Mouse (Mus musculus) c-Kit-positive CD71-positive TER-119-negative erythroid progenitor cells, embryonic 14.5 days (primary cell): ENCODE data around the gene Csmd2.

Experiments used
- DNase-seq: peaks from one replicate; pipeline ENCODE4 v3.0.0-alpha.2; 2013; ENCODE audit warnings: low read depth

The Csmd2 gene

DNA sequence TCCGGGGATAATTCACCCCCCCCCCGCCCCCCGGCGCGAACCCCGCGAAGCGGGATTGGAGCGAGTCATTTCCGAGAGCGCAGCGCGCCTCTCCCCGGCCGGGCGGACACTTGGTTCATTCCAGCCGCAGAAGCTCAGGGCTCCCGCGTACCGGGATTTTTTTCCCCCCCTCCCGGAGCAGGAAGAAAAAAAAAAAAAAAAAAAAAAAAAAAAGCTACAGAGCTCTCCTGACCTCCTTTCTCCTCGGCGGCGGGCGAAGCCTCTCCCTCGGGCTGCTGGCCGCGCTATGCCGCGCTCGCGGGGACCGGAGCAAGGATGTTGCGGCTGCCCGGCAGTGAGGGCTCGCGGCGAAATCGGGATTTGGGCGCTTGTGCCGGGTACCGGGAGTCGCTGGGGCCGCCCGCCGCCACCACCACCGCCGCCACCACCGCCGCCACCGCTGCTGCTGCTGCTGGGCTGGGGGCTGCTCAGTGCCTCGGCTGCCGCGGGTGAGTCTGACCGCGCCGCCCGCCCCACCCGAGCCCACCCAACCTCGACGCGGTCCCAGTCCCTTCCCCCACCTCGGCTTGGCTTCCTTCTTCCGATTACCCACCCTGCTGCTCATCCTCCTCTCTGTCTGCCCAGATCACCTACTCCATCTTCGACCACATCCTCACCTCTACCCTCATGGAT lies at the start of gene Csmd2:
TSS of gene Csmd2 (plus strand) at position 74 of the 672 bp plus-strand sequence.
- no peak for DNase-seq

DNA sequence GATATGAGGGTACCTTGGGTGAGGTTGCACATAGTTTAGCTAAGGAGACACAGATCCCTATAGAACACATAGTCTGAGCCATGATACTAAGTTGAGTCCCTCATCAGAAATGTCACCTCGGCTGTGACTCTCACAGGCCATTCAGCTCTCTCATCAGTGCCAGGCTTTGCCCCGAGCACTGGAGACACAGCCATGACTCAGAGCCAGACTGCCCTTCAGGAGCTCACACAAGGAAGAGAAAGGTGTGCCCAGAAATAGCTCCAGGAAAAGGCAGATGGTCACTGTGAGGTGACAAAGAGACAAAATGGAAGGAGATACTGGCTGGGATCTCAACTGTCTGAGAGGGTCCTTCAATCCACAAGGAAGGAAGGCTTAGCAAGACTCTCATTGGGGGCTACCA lies 40.0 kb upstream of the Csmd2 start:
- DNase-seq = no peak

DNA sequence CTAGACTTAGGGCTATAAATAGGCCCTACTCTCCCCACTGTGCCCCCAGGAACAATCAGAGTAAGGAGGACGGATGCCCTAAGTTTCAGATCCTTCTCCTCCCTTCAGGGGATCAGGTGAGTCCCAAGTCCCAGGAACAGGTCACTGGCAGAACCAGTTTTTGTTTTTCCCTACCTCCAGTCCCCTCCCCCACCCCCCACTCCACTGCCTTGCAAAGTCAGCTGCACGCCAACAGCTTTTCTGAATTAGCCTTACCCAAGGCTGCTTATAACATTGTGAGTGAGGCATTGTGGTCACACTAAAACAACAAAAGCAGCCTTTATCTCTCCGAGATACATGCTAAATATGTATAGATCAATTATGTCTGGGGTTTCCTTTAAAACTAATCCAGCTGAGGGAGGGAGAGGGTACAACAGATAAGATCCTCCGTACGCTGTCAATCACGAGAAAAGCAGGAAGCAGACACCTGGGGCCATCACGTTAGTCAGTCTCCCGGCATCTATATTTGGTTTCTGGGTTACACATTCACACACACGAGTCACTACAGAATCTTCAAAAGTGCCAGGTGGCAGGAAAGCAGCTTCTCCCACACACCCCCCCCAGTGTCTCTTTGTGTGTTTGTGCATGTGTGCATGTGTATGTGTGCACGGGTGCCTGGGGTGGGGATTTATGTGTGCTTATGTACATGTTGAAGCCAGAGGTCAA lies 34.5 kb upstream of the Csmd2 start:
- DNase-seq = no peak

- no peak for DNase-seq
Measured at GRCm38 (mm10) chr4:127969101-127969500, 18.6 kb upstream of the Csmd2 start.

DNA sequence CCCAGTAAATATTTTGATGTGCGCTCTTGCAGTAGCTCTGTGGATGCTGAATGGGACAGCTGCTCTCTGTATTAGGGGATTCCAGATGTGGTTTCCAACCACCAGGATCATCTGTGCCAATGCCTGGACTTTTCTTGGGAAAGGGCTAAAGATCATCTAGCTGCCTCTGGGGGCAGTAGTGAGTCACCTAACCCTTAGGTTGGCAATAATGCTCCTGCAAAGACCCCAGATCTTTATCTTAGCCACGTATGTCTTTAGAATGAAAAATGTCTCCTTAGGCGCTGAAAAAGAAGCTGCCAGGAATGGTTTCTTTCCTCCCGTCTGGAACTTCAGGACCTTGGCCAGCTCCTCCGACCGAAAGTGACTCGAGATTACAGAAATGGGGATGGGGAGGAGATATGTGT lies 17.6 kb upstream of the Csmd2 start:
- DNase-seq = no peak

- no peak for DNase-seq
Measured at GRCm38 (mm10) chr4:127970901-127971868, 16.5 kb upstream of the Csmd2 start, which contains the start of gene CK137956. CK137956 (minus strand) TSS chr4:127970951.

- no peak for DNase-seq
Measured at GRCm38 (mm10) chr4:127972976-127973375, 14.7 kb upstream of the Csmd2 start.

- no peak for DNase-seq
Measured at GRCm38 (mm10) chr4:127981125-127981524, 6.5 kb upstream of the Csmd2 start.

- no peak for DNase-seq
Measured at GRCm38 (mm10) chr4:127984426-127984825, 3.2 kb upstream of the Csmd2 start.

GRCm38 (mm10) chr4:127985874-127986273 lies 1.8 kb upstream of the Csmd2 start:
- DNase-seq = no peak

GRCm38 (mm10) chr4:127986491-127987075 lies 1.1 kb upstream of the Csmd2 start:
- no peak for DNase-seq

DNA sequence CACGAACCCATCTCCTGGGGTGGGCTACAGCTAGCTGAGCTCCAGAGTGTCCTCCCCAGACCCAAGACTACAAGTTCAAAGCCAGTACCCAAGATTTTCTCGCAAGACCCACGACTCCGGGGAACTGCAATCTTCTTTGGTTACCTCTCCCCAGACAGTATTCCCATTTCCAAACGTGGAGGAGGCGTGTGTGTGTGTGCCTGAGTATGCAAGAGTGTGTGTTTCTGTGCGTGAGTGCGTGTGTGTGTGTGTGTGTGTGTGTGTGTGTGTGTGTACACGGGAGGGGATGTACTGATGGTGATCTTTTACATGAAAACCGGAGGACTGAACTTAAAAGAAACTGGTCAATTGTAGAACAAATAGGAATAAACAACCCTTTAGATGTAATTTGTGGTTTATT lies 387 bp upstream of the Csmd2 start:
- no peak for DNase-seq

DNA sequence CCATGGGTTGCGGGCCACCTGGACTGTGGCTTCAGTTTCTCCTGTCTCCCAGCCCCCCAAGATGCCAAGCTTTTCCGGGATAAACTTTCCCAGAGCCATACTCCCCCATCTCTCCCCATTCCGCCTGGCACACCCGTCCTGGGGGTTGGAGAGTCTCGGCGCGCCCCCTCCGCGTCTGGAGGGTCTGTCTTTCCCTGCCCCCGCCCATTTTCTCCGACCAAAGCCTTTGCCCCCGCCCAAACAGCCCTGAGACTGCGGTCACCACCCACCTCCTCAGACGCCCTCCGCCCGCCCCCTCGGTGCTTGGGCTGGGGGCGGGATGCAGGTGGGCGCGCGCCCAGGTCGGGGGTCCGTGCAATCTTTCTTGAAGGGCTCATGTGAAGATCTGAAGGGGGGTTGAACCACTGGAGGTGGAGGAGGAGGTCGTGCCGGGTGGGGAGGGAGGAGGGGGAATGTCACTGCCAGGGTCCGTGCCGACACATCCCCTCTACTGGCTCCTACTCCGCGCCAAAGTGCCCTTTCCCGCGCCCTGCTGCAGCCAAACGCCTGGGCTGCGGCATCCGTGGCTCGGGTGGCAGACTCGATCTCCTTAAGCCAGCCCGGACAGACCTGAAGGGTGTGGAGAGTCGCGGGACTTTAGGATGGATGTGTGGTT lies 996 bp downstream of the Csmd2 start:
- no peak for DNase-seq

- no peak for DNase-seq
Measured at GRCm38 (mm10) chr4:127989347-127989995, 1.8 kb downstream of the Csmd2 start.

DNA sequence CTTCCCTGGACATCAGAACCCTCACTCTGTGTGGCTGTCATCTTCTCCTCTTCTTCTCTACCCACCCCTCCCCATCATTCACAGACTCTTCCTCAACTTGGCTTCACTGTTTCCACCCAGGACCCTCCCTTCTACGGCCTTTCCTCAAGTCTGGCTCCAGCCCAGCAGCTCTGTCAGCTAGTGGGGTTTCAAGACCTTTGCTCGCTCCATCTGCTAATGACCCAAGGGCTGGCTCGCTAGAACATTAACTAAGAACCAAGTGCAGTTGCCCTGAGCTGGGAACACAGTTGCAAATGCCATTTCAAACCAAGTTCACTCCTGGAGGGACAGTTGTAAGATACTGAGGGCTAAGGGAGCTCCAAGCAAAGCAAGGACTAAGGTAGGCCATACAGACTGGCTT lies 11.6 kb downstream of the Csmd2 start:
- DNase-seq = no peak

DNA sequence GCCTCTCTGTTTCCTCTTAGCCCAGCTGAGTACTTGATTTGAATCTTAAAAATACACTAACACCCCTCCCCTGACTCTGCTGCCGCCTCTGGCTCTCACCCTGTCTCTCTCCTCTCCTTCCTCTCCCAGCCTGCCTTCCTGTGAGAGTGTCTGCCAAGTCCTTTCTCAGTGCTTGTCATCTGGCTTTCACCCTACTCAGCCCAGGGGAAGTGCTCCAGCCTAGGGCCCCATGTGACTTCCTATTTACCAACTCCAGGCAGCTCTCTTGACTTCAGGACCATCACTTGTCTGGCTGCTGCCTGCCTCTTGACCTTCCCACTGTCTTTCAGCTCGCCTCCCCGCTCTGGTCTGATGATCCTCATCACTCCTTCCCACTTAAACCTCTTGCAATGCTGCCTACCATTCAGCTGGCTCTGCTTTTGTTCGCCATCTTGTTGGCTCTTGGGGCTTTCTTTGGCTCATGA lies 15.0 kb downstream of the Csmd2 start:
- DNase-seq = no peak

- DNase-seq = no peak
Measured at GRCm38 (mm10) chr4:128004797-128005452, 17.3 kb downstream of the Csmd2 start.

- DNase-seq = no peak
Measured at GRCm38 (mm10) chr4:128019465-128019864, 31.8 kb downstream of the Csmd2 start.

GRCm38 (mm10) chr4:128028294-128028693 lies 40.6 kb downstream of the Csmd2 start:
- DNase-seq = no peak

DNA sequence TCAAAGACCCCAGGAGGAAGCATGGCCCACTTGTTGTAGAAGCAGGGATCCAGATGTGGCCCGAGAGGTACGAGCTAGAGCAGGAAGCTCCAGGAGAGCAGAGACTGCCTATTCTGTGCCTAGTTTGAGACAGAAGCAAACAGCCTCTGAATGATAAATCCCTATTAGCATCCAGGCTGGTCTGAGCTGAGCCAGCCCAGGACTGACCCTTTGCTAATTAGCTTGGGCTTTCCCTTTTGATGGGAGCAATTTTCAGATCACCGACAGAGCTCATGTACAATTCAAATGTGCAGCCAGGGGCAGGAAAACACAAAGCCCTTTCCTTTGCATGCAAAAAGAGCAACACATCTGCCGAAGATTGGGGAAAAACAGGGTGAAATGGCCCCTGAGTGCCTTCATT lies 54.2 kb downstream of the Csmd2 start:
- no peak for DNase-seq
